Mouse (Mus musculus): Measurements from ENCODE around the gene Ihh. TPM values are rescaled to one million over a fixed set of nuclear protein-coding genes. Genes with fewer than 3 reads are reported as not detected.

The Ihh gene
- polyA plus RNA-seq, 1 experiment from 2014 or later = 0.12 TPM

MicroRNAs within 50 kb of the gene (microRNA counts, 519-probe panel; counts per million panel counts)
- 4,353 counts per million, percentile 21 among the panel's probes with 10 or more counts for microRNA mmu-miR-375

Small RNAs within 50 kb of the gene (microRNA-seq; reads per million reads assigned to microRNA genes)
- gene Mir375 = 1,249 reads per million, percentile 78 among the genes with 10 or more reads in this experiment

Other genes starting within 250 kb of the Ihh start
- gene Cyp27a1, start 238.1 kb downstream of the Ihh start, polyA plus RNA-seq (2016; fragmentation: Nextera tagmentation; extraction: Ambion mirVana) = 6.7 and 6.9 TPM in 2 replicates
- not detected in 2 replicates for gene Prkag3, start 202.5 kb downstream of the Ihh start, polyA plus RNA-seq (2016; fragmentation: Nextera tagmentation; extraction: Ambion mirVana)
- gene Wnt6, start 179.8 kb downstream of the Ihh start, polyA plus RNA-seq (2016; fragmentation: Nextera tagmentation; extraction: Ambion mirVana) = 8.7 and 11.0 TPM in 2 replicates
- 0.85 and 1.3 TPM in 2 replicates for gene Wnt10a, start 160.2 kb downstream of the Ihh start, polyA plus RNA-seq (2016; fragmentation: Nextera tagmentation; extraction: Ambion mirVana)
- gene Cdk5r2, start 96.7 kb downstream of the Ihh start, polyA plus RNA-seq (2016; fragmentation: Nextera tagmentation; extraction: Ambion mirVana) = 1.3 and 2.2 TPM in 2 replicates
- gene Fev, start 66.3 kb downstream of the Ihh start, polyA plus RNA-seq (2016; fragmentation: Nextera tagmentation; extraction: Ambion mirVana) = 0.36 TPM in 1 of 2 replicates, not detected in the other
- 0.26 TPM in 1 of 2 replicates, not detected in the other for gene Cryba2, start 58.5 kb downstream of the Ihh start, polyA plus RNA-seq (2016; fragmentation: Nextera tagmentation; extraction: Ambion mirVana)
- 0.04 and 0.07 TPM in 2 replicates for gene Cfap65, start 16.1 kb downstream of the Ihh start, polyA plus RNA-seq (2016; fragmentation: Nextera tagmentation; extraction: Ambion mirVana)
- 15.2 and 16.0 TPM in 2 replicates for gene Nhej1, start 173.5 kb upstream of the Ihh start, polyA plus RNA-seq (2016; fragmentation: Nextera tagmentation; extraction: Ambion mirVana)
- 0.11 TPM in 1 of 2 replicates, not detected in the other for gene Slc23a3, start 182.2 kb upstream of the Ihh start, polyA plus RNA-seq (2016; fragmentation: Nextera tagmentation; extraction: Ambion mirVana)
- gene Cnppd1, start 191.0 kb upstream of the Ihh start, polyA plus RNA-seq (2016; fragmentation: Nextera tagmentation; extraction: Ambion mirVana) = 51.7 and 60.4 TPM in 2 replicates
- gene Retreg2, start 191.1 kb upstream of the Ihh start, polyA plus RNA-seq (2016; fragmentation: Nextera tagmentation; extraction: Ambion mirVana) = 44.1 and 55.4 TPM in 2 replicates
- gene Zfand2b, start 217.0 kb upstream of the Ihh start, polyA plus RNA-seq (2016; fragmentation: Nextera tagmentation; extraction: Ambion mirVana) = 30.6 and 34.1 TPM in 2 replicates
- gene Abcb6, start 228.7 kb upstream of the Ihh start, polyA plus RNA-seq (2016; fragmentation: Nextera tagmentation; extraction: Ambion mirVana) = 42.5 and 50.6 TPM in 2 replicates
- 22.9 and 24.1 TPM in 2 replicates for gene Ankzf1, start 240.5 kb upstream of the Ihh start, polyA plus RNA-seq (2016; fragmentation: Nextera tagmentation; extraction: Ambion mirVana)
- 18.8 and 25.4 TPM in 2 replicates for gene Atg9a, start 240.5 kb upstream of the Ihh start, polyA plus RNA-seq (2016; fragmentation: Nextera tagmentation; extraction: Ambion mirVana)